Mouse (Mus musculus) heart, embryonic 13.5 days (tissue): ENCODE data around the gene Rnft1. TPM values are rescaled to one million over a fixed set of nuclear protein-coding genes. Genes with fewer than 3 reads are reported as not detected.
A peak's percentile ranks its signal among the peaks of the same experiment; 100 is the strongest.
"Not testable (repeated sequence)": the region's sequence is repeated elsewhere in the genome, so short reads cannot be mapped to it uniquely, and the experiment has no call there.

Source experiments
- ATAC-seq: fragments of 200-750 bp; cut with Nextera tagmentation; 2 replicates; pipeline ENCODE4 v1.8.0; 2017; ENCODE audit warnings: moderate TSS enrichment; ENCODE audit not compliant: insufficient number of reproducible peaks, low FRiP score, low TSS enrichment; ENCODE audit errors: extremely low read depth
- H3K27ac ChIP-seq: fragments of 300-500 bp; sonication (generic); replicated peaks from 2 replicates; pipeline ENCODE4 v1.5.1; 2015; ENCODE audit warnings: moderate library complexity, mild to moderate bottlenecking, inconsistent platforms
- H3K27me3 ChIP-seq: fragments of 300-500 bp; sonication (generic); replicated peaks from 2 replicates; pipeline ENCODE4 v1.6.1; 2015; ENCODE audit warnings: mild to moderate bottlenecking, inconsistent platforms
- H3K36me3 ChIP-seq: fragments of 300-500 bp; sonication (generic); 2 replicates; pipeline ENCODE4 v1.6.1; 2015; ENCODE audit warnings: mild to moderate bottlenecking, inconsistent platforms
- H3K4me1 ChIP-seq: fragments of 300-500 bp; sonication (generic); 2 replicates; pipeline ENCODE4 v1.6.1; 2015; ENCODE audit warnings: inconsistent platforms
- H3K4me2 ChIP-seq: fragments of 300-500 bp; sonication (generic); 2 replicates; pipeline ENCODE4 v1.6.1; 2015; ENCODE audit warnings: inconsistent platforms, mild to moderate bottlenecking, moderate library complexity
- H3K4me3 ChIP-seq: fragments of 300-500 bp; sonication (generic); 2 replicates; pipeline ENCODE4 v1.5.1; 2015; ENCODE audit warnings: moderate library complexity, mild to moderate bottlenecking, inconsistent platforms
- H3K9ac ChIP-seq: fragments of 300-500 bp; sonication (generic); 2 replicates; pipeline ENCODE4 v1.6.1; 2015; ENCODE audit warnings: inconsistent platforms, mild to moderate bottlenecking, moderate library complexity
- H3K9me3 ChIP-seq: fragments of 300-500 bp; sonication (generic); 2 replicates; pipeline ENCODE4 v1.6.1; 2016; ENCODE audit warnings: inconsistent platforms
- WGBS: fragments of 180-500 bp; shearing (Covaris S2); methylation state at CpG from one replicate; pipeline ENCODE4 v1.1.7; 2015; ENCODE audit warnings: mixed read lengths; 5-methylcytosine and 5-hydroxymethylcytosine counted together
- polyA plus RNA-seq: library from polyadenylated mRNA; unstranded; fragments of >200 nt; fragmentation: Nextera tagmentation; extraction: Ambion mirVana; gene quantifications from 2 replicates; pipeline ENCODE4 v1.2.1, GENCODE M21; 2015

Rnft1 gene
- polyA plus RNA-seq, result 38.9 and 42.9 TPM in 2 replicates

- H3K4me2 ChIP-seq, result peak within 1 kb of the TSS; percentile 83
- peak; percentile 99 for ATAC-seq
Measured at GRCm38 (mm10) chr11:86484101-86484868, at the start of gene Rnft1. TSS of gene Rnft1 (plus strand) at chr11:86484657.

GRCm38 (mm10) chr11:86436843-86437242, 47.6 kb upstream of the Rnft1 start:
- Histone ChIP-seq H3K9ac (no peak overlapping the region), H3K27ac (no peak overlapping the region), H3K4me3 (no peak overlapping the region), H3K36me3 (no peaks in the 10 kb centered on the region), H3K4me2 (peak overlapping the region; percentile 34), H3K9me3 (no peaks in the 10 kb centered on the region), H3K27me3 (no peaks in the 10 kb centered on the region), H3K4me1 (no peaks in the 10 kb centered on the region)
- 20% methylated on average over 5 of the region's 5 CpGs for WGBS
- ATAC-seq, result no peak

More at GRCm38 (mm10) chr11:86484101-86484868, at the start of gene Rnft1:
- H3K27me3 ChIP-seq, result no peaks in the 10 kb centered on the region
- H3K4me1 ChIP-seq, result peaks cover 11% of the 10 kb centered on the region
- under 1% methylated on average over 68 of the region's 68 CpGs for WGBS
- peak within 1 kb of the TSS; percentile 87 for H3K9ac ChIP-seq
- no peaks in the 10 kb centered on the region for H3K9me3 ChIP-seq
- peak within 1 kb of the TSS; percentile 88 for H3K27ac ChIP-seq
- peak within 1 kb of the TSS; percentile 82 for H3K4me3 ChIP-seq
- H3K36me3 ChIP-seq, result peaks cover 20% of the 10 kb centered on the region

GRCm38 (mm10) chr11:86438261-86438660, 46.2 kb upstream of the Rnft1 start:
- H3K4me3 ChIP-seq, result no peak overlapping the region
- no peak overlapping the region for H3K9ac ChIP-seq
- H3K27ac ChIP-seq, result no peak overlapping the region
- no peaks in the 10 kb centered on the region for H3K4me1 ChIP-seq
- 43% methylated on average over 4 of the region's 4 CpGs for WGBS
- H3K9me3 ChIP-seq, result no peaks in the 10 kb centered on the region
- no peak overlapping the region for H3K4me2 ChIP-seq
- no peaks in the 10 kb centered on the region for H3K36me3 ChIP-seq
- no peak for ATAC-seq
- H3K27me3 ChIP-seq, result no peaks in the 10 kb centered on the region

DNA sequence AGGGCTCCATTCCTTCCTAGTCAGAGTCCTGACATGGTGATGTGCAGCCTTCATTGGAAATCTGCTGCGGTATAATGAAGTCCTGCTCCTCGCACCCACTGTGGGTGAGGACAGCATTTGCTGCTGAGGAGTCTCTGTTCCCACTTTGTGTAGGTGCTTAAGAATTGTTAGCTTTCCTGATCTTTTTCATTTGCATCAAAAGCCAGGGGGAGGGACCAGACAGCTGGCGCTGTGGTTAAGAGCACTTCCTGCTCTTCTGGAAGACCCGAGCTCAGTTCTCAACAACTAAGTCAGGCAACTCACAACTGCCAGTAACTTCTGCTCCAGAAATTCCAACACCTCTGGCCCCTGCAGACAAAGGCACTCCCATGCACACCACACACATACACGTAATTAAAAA, 43.7 kb upstream of the Rnft1 start:
- Histone ChIP-seq H3K4me1 (peaks cover 5% of the 10 kb centered on the region; the same call in 1 of the 2 replicates), H3K4me2 (no peak overlapping the region), H3K36me3 (no peaks in the 10 kb centered on the region), H3K4me3 (no peak overlapping the region), H3K9me3 (no peaks in the 10 kb centered on the region), H3K27me3 (no peaks in the 10 kb centered on the region), H3K27ac (no peak overlapping the region), H3K9ac (no peak overlapping the region)
- WGBS, result 61% methylated on average over 5 of the region's 5 CpGs
- ATAC-seq, result no peak

GRCm38 (mm10) chr11:86453991-86454390, 30.5 kb upstream of the Rnft1 start:
- Histone ChIP-seq H3K27ac (no peak overlapping the region), H3K4me1 (no peaks in the 10 kb centered on the region), H3K9ac (no peak overlapping the region), H3K27me3 (no peaks in the 10 kb centered on the region), H3K9me3 (no peaks in the 10 kb centered on the region), H3K4me2 (no peak overlapping the region), H3K36me3 (no peaks in the 10 kb centered on the region), H3K4me3 (no peak overlapping the region)
- no peak for ATAC-seq
- WGBS, result 82% methylated on average over 5 of the region's 5 CpGs

- Histone ChIP-seq H3K36me3 (no peaks in the 10 kb centered on the region), H3K27me3 (no peaks in the 10 kb centered on the region), H3K9ac (no peak overlapping the region), H3K4me1 (no peaks in the 10 kb centered on the region; the same call in 1 of the 2 replicates), H3K9me3 (no peaks in the 10 kb centered on the region), H3K4me3 (no peak overlapping the region), H3K4me2 (no peak overlapping the region), H3K27ac (no peak overlapping the region)
- 72% methylated on average over 6 of the region's 6 CpGs for WGBS
- no peak for ATAC-seq
Measured at GRCm38 (mm10) chr11:86457545-86457944, 26.9 kb upstream of the Rnft1 start.

DNA sequence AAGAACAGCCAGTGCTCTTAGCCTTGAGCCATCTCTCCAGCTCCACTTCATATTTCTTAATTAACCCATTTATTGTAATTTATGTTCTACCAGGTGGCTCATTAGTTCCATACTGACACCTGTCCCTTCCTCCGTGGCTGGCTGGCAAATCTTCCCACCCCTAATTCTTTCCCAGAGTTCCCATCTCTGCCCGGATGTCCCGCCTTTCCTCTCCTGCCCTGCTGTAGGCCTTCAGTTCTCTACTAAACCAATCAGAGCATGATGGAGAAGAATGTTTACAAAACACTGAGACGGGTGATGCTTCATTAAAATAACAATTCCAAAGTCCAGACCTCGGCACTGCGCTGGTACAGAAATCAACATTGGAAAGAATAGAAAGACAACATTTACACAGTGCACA, 25.6 kb upstream of the Rnft1 start:
- Histone ChIP-seq H3K9me3 (no peaks in the 10 kb centered on the region), H3K4me3 (no peak overlapping the region), H3K36me3 (no peaks in the 10 kb centered on the region), H3K4me1 (no peaks in the 10 kb centered on the region; the same call in 1 of the 2 replicates), H3K27ac (no peak overlapping the region), H3K9ac (no peak overlapping the region), H3K4me2 (no peak overlapping the region), H3K27me3 (no peaks in the 10 kb centered on the region)
- ATAC-seq, result no peak
- WGBS, result 82% methylated on average over 6 of the region's 6 CpGs

DNA sequence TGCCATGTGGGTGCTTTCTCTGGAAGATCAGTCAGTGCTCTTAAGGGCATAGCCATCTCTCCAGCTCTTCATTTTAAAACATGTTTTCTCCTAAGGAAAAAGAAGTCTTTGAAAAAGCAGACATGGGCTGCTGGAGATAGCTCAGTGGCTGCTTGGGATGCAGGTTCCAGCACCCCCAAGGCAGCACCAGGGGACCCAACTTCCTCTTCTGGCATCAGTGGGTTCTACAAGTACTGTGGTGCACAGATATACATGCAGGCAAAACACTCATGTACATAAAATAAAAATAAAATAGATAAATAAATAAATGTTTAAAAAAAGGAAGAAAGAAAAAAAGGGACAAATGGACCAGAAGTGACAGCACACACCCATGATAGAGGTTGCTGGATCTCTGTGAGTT, 21.9 kb upstream of the Rnft1 start:
- no peaks in the 10 kb centered on the region for H3K36me3 ChIP-seq
- no peak for ATAC-seq
- no peaks in the 10 kb centered on the region; the same call in 1 of the 2 replicates for H3K4me1 ChIP-seq
- H3K4me3 ChIP-seq, result no peak overlapping the region
- H3K9me3 ChIP-seq, result no peaks in the 10 kb centered on the region
- H3K27ac ChIP-seq, result no peak overlapping the region
- H3K27me3 ChIP-seq, result no peaks in the 10 kb centered on the region
- no peak overlapping the region for H3K4me2 ChIP-seq
- H3K9ac ChIP-seq, result no peak overlapping the region

DNA sequence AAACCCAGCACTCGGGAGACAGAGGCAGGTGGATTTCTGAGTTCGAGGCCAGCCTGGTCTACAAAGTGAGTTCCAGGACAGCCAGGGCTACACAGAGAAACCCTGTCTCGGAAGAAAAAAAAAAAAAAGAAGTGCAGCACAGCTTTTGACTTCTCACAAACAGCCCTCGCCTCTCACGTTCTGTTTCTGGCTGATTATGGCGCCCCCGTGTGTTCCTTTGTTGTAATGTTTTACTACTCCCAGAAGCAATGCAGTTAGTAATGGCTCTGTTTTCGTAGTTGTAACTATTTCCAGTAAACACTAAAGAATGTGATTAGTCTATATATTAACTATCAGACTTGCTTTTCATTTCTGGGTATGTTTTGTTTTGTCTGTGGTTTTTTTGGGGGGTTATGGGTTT, 20.2 kb upstream of the Rnft1 start:
- not testable (repeated sequence) for ATAC-seq

GRCm38 (mm10) chr11:86468345-86468744, 16.1 kb upstream of the Rnft1 start:
- 73% methylated on average over 8 of the region's 8 CpGs for WGBS
- no peak for ATAC-seq
- Histone ChIP-seq H3K4me3 (no peak overlapping the region), H3K4me2 (no peak overlapping the region), H3K27me3 (no peaks in the 10 kb centered on the region), H3K27ac (no peak overlapping the region), H3K9ac (no peak overlapping the region), H3K9me3 (no peaks in the 10 kb centered on the region), H3K36me3 (no peaks in the 10 kb centered on the region), H3K4me1 (peaks cover 26% of the 10 kb centered on the region)

More for the DNA sequence above, 20.2 kb upstream of the Rnft1 start:
- H3K36me3 ChIP-seq, H3K4me3 ChIP-seq, H3K27me3 ChIP-seq, H3K9ac ChIP-seq, H3K27ac ChIP-seq, H3K9me3 ChIP-seq: not testable (repeated sequence)
- Histone ChIP-seq H3K4me2 (peak overlapping the region; percentile 31; the same call in 1 of the 2 replicates), H3K4me1 (peaks cover 10% of the 10 kb centered on the region)
- WGBS, result 17% methylated on average over 8 of the region's 8 CpGs

DNA sequence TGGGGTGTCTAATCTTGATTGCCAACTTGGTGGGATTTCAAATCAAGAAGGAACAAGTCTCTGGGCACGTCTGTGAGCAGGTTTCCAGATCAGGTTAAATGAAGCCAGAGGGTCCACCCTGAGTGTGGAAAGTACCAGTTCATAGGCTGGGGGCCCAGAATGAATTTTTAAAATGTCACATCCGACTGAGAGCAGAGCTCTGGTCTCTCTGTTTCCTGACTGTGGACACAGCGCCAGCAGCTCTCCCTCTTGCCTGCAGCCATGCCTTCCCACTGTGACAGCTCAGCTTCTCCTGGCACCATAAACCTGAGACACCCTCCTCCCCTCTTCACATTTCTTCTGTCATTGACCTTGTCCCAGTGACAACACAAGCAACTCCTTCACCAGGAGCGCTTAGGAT, 15.5 kb upstream of the Rnft1 start:
- WGBS, result 58% methylated on average over 4 of the region's 4 CpGs
- H3K4me3 ChIP-seq, result no peak overlapping the region
- H3K36me3 ChIP-seq, result no peaks in the 10 kb centered on the region
- no peak overlapping the region for H3K27ac ChIP-seq
- H3K27me3 ChIP-seq, result no peaks in the 10 kb centered on the region
- ATAC-seq, result no peak
- no peak overlapping the region for H3K4me2 ChIP-seq
- H3K4me1 ChIP-seq, result peaks cover 30% of the 10 kb centered on the region
- H3K9ac ChIP-seq, result peak overlapping the region; percentile 28; the same call in 1 of the 2 replicates
- no peaks in the 10 kb centered on the region for H3K9me3 ChIP-seq

GRCm38 (mm10) chr11:86471785-86472184, 12.7 kb upstream of the Rnft1 start:
- H3K4me2 ChIP-seq, result no peak overlapping the region
- no peak overlapping the region for H3K9ac ChIP-seq
- 51% methylated on average over 6 of the region's 6 CpGs for WGBS
- no peaks in the 10 kb centered on the region for H3K36me3 ChIP-seq
- no peaks in the 10 kb centered on the region for H3K27me3 ChIP-seq
- peaks cover 30% of the 10 kb centered on the region for H3K4me1 ChIP-seq
- ATAC-seq, result no peak
- peak overlapping the region; percentile 32; the same call in 1 of the 2 replicates for H3K27ac ChIP-seq
- H3K9me3 ChIP-seq, result no peaks in the 10 kb centered on the region
- no peak overlapping the region for H3K4me3 ChIP-seq
